Mouse (Mus musculus): ENCODE data around the gene Wap. TPM values are rescaled to one million over a fixed set of nuclear protein-coding genes. Genes with fewer than 3 reads are reported as not detected.

Gene Wap
- polyA plus RNA-seq, 1 experiment from 2014 or later, result 2.6 TPM

DNA sequence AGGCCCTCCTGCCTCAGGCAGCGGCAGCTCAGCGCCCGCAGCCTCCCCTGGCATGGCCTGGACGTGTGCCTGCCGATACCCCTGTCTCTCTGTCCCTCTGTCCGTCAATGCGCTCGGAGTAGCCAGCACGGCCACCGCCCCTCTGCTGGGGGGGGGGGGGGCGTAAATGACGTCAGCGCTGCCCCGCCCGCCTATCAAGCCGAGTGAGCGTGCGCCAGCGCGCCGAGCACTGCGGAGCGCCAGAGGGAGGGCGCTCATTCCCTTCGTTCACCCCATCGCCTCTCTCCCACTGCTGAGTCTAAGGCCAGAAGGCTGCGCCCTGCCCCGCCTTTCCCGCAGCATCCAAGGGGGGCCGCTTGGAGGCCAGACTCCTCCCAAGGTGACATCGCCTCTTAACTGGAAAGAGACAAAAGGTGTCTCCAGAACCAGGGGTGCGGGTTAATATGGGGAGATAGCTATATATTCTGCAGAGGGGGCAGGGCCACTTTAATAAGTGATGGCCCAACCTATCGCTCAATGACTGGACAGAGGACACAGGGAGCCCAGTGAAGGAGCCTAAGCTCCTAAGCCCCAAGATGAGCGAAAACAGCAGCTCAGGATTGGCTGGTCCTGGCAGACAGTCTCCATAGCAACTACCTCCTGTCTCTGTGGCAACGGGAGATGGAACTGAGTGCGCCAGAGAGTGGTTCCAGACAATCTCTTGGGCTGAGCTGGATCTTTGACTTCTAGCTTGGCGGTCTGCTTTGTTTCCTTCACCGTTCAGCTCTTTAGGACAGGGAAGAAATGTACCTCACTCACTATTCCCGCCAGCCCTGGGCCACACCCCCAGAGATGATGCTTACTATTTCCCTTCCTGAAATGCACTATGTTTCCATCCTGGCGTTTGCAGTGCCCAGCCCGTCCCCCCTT lies 32.7 kb downstream of the Wap start, which contains the start of gene Nacad:
Gene Nacad (minus strand): TSS at position 563 of the 909 bp plus-strand sequence.
- no peaks in the 10 kb centered on the region for H3K9me3 ChIP-seq (ENCODE audit: control insufficient read depth, low read length)
- peak within 1 kb of the TSS; percentile 58 for H3K4me2 ChIP-seq (replicated peaks; ENCODE audit: low read depth)
- peak within 1 kb of the TSS; percentile 37 for H3K4me3 ChIP-seq (ENCODE audit: low read depth, low read length)
- H3K9ac ChIP-seq (ENCODE audit: low read length), result peak within 1 kb of the TSS; percentile 50
- H3K27me3 ChIP-seq (ENCODE audit: control insufficient read depth, insufficient read depth, low read length), result no peaks in the 10 kb centered on the region
- WGBS, result 5% methylated on average over 28 of the region's 41 CpGs
- H3K36me3 ChIP-seq (ENCODE audit: control insufficient read depth, insufficient read depth, low read length), result no peaks in the 10 kb centered on the region
- ATAC-seq (ENCODE audit: low FRiP score, low TSS enrichment) (peak; percentile 50; the same call in 1 of the 2 replicates), DNase-seq (ENCODE audit: low spot score) (peak; percentile 58)
- peak within 1 kb of the TSS; percentile 75 for H3K27ac ChIP-seq (replicated peaks)
- TF ChIP-seq EP300 (optimal IDR thresholded peaks at IDR 0.05) (no peak), CTCF (IDR thresholded peaks at IDR 0.05; ENCODE audit: low read depth) (peak; percentile 17; the same call in 1 of the 2 replicates)
- 0 out of 2 replicates have a peak, but pooled peaks cover 3% of the 10 kb centered on the region for H3K4me1 ChIP-seq (replicated peaks; ENCODE audit: control insufficient read depth, insufficient read depth)

DNA sequence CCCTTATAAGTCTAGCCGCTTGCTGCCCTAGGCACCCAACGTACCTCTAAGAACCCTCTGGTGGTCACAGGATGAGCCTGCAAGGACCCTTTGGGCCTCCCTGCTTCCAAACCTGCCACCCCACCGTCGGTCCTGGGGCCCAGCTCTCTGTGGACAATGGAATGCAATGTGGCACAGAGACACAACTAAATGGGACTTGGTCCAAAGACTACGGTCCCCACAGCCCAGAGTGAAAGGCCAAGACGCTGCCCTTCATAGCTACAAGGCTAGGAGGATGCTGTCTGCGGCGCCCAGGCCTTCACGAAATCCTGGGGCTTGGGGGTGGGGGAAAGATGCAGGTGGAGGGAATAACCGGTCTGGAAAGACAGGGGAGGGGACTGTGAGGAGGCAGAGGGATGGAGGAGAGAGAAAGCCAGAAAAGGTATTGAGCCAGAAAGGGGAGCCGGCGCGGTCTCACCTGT lies 33.4 kb downstream of the Wap start:
- Histone ChIP-seq H3K4me3 (ENCODE audit: low read depth, low read length) (peak overlapping the region; percentile 37), H3K36me3 (ENCODE audit: control insufficient read depth, insufficient read depth, low read length) (no peaks in the 10 kb centered on the region), H3K9ac (ENCODE audit: low read length) (peak overlapping the region; percentile 50), H3K27me3 (ENCODE audit: control insufficient read depth, insufficient read depth, low read length) (no peaks in the 10 kb centered on the region), H3K4me1 (replicated peaks; ENCODE audit: control insufficient read depth, insufficient read depth) (0 out of 2 replicates have a peak, but pooled peaks cover 3% of the 10 kb centered on the region), H3K9me3 (ENCODE audit: control insufficient read depth, low read length) (no peaks in the 10 kb centered on the region), H3K4me2 (replicated peaks; ENCODE audit: low read depth) (peak overlapping the region; percentile 58), H3K27ac (replicated peaks) (peak overlapping the region; percentile 75)
- no peak for ATAC-seq (ENCODE audit: low FRiP score, low TSS enrichment)
- TF ChIP-seq EP300 (optimal IDR thresholded peaks at IDR 0.05) (no peak), CTCF (IDR thresholded peaks at IDR 0.05; ENCODE audit: low read depth) (peak; percentile 65)
- WGBS, result 12% methylated on average over 10 of the region's 13 CpGs
- no peak for DNase-seq (ENCODE audit: low spot score)

- DNase-seq (ENCODE audit: low spot score) (no peak), ATAC-seq (ENCODE audit: low FRiP score, low TSS enrichment) (no peak)
- H3K27ac ChIP-seq (replicated peaks), result 0 out of 2 replicates have a peak overlapping the region, but pooled peaks have one; percentile 49
- H3K36me3 ChIP-seq (ENCODE audit: control insufficient read depth, insufficient read depth, low read length), result no peaks in the 10 kb centered on the region
- peak overlapping the region; percentile 34; the same call in 1 of the 2 replicates for H3K4me2 ChIP-seq (replicated peaks; ENCODE audit: low read depth)
- H3K27me3 ChIP-seq (ENCODE audit: control insufficient read depth, insufficient read depth, low read length), result no peaks in the 10 kb centered on the region
- TF ChIP-seq CTCF (IDR thresholded peaks at IDR 0.05; ENCODE audit: low read depth) (no peak), EP300 (optimal IDR thresholded peaks at IDR 0.05) (no peak)
- H3K4me1 ChIP-seq (replicated peaks; ENCODE audit: control insufficient read depth, insufficient read depth), result 0 out of 2 replicates have a peak, but pooled peaks cover 3% of the 10 kb centered on the region
- peak overlapping the region; percentile 37; the same call in 1 of the 2 replicates for H3K4me3 ChIP-seq (ENCODE audit: low read depth, low read length)
- H3K9me3 ChIP-seq (ENCODE audit: control insufficient read depth, low read length), result no peaks in the 10 kb centered on the region
- H3K9ac ChIP-seq (ENCODE audit: low read length), result no peak overlapping the region; the same call in 1 of the 2 replicates
Measured at GRCm38 (mm10) chr11:6604604-6604936, 33.9 kb downstream of the Wap start.

- 0 out of 2 replicates have a peak overlapping the region, but pooled peaks have one; percentile 49 for H3K27ac ChIP-seq (replicated peaks)
- H3K9ac ChIP-seq (ENCODE audit: low read length), result no peak overlapping the region; the same call in 1 of the 2 replicates
- 0 out of 2 replicates have a peak, but pooled peaks cover 3% of the 10 kb centered on the region for H3K4me1 ChIP-seq (replicated peaks; ENCODE audit: control insufficient read depth, insufficient read depth)
- ATAC-seq (ENCODE audit: low FRiP score, low TSS enrichment), result peak; percentile 41; the same call in 1 of the 2 replicates
- no peaks in the 10 kb centered on the region for H3K36me3 ChIP-seq (ENCODE audit: control insufficient read depth, insufficient read depth, low read length)
- TF ChIP-seq CTCF (IDR thresholded peaks at IDR 0.05; ENCODE audit: low read depth) (no peak), EP300 (optimal IDR thresholded peaks at IDR 0.05) (no peak)
- WGBS, result 17% methylated on average over 12 of the region's 12 CpGs
- H3K4me3 ChIP-seq (ENCODE audit: low read depth, low read length), result peak overlapping the region; percentile 37; the same call in 1 of the 2 replicates
- H3K4me2 ChIP-seq (replicated peaks; ENCODE audit: low read depth), result peak overlapping the region; percentile 34
- no peaks in the 10 kb centered on the region for H3K27me3 ChIP-seq (ENCODE audit: control insufficient read depth, insufficient read depth, low read length)
- DNase-seq (ENCODE audit: low spot score), result no peak
- no peaks in the 10 kb centered on the region for H3K9me3 ChIP-seq (ENCODE audit: control insufficient read depth, low read length)
Measured at GRCm38 (mm10) chr11:6603887-6604603, 34.4 kb downstream of the Wap start.

- H3K27ac ChIP-seq (replicated peaks), result no peak overlapping the region
- TF ChIP-seq CTCF (IDR thresholded peaks at IDR 0.05; ENCODE audit: low read depth), result no peak
- no peak for TF ChIP-seq EP300 (optimal IDR thresholded peaks at IDR 0.05)
- H3K4me2 ChIP-seq (replicated peaks; ENCODE audit: low read depth), result no peak overlapping the region
- H3K36me3 ChIP-seq (ENCODE audit: control insufficient read depth, insufficient read depth, low read length), result no peaks in the 10 kb centered on the region
- DNase-seq (ENCODE audit: low spot score), result no peak
- H3K9ac ChIP-seq (ENCODE audit: low read length), result no peak overlapping the region
- H3K27me3 ChIP-seq (ENCODE audit: control insufficient read depth, insufficient read depth, low read length), result no peaks in the 10 kb centered on the region
- no peak overlapping the region for H3K4me3 ChIP-seq (ENCODE audit: low read depth, low read length)
- H3K9me3 ChIP-seq (ENCODE audit: control insufficient read depth, low read length), result no peaks in the 10 kb centered on the region
- 78% methylated on average over 9 of the region's 9 CpGs for WGBS
- H3K4me1 ChIP-seq (replicated peaks; ENCODE audit: control insufficient read depth, insufficient read depth), result 0 out of 2 replicates have a peak, but pooled peaks cover 3% of the 10 kb centered on the region
- ATAC-seq (ENCODE audit: low FRiP score, low TSS enrichment), result no peak
Measured at GRCm38 (mm10) chr11:6603224-6603623, 35.2 kb downstream of the Wap start.

Data from stomach, postnatal 0 days (tissue).